In the genomic region with DNA sequence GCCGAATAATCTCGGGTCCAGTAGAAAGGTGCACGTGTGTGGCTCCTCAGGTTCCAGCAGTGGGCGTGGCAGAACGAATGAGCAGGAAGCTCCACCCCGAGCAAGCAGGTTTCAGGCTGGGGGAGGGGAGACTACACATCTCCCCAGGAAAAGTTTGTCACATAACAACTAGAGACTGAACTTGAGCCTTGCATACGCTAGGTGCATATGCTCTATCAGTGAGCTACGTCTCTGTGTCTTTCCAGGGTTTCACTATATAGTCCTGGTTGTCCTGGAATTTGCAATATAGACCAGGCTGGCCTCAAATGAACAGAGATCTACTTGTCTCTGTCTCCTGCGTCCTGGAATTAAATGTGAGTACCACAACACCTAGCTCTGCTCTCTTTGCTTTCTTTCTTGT, we compare ENCODE assay signal across 7 mouse cellular contexts. TPM values are rescaled to one million over a fixed set of nuclear protein-coding genes. Genes with fewer than 3 reads are reported as not detected.
DNase-seq lines count a peak whose midpoint lies in the region; ATAC-seq and TF ChIP-seq lines count a peak whose summit lies in the region.
"Not testable (repeated sequence)": the region's sequence is repeated elsewhere in the genome, so short reads cannot be mapped to it uniquely, and the experiment has no call there.

No protein-coding gene starts in this region.

- peak overlapping the region; percentile 41 for H3K4me2 ChIP-seq in embryonic facial prominence, embryonic 14.5 days (ENCODE audit: low read depth, low read length)
- H3K4me2 ChIP-seq in heart, embryonic 12.5 days, result peak overlapping the region; percentile 53
- peak overlapping the region; percentile 40 for H3K4me2 ChIP-seq in intestine, embryonic 15.5 days (replicated peaks)
- H3K4me2 ChIP-seq in liver, embryonic 14.5 days (ENCODE audit: low read depth), result peak overlapping the region; percentile 53

- not testable (repeated sequence) for H3K27ac ChIP-seq in embryonic facial prominence, embryonic 14.5 days (replicated peaks; ENCODE audit: low read depth, low read length); heart, embryonic 12.5 days (ENCODE audit: poor library complexity, severe bottlenecking); liver, embryonic 14.5 days
- H3K27ac ChIP-seq in intestine, embryonic 15.5 days, result 0 out of 2 replicates have a peak overlapping the region, but pooled peaks have one; percentile 40
- peak overlapping the region; percentile 48; the same call in 1 of the 2 replicates for H3K27ac ChIP-seq in limb, embryonic 10.5 days

- not testable (repeated sequence) for H3K27me3 ChIP-seq in embryonic facial prominence, embryonic 14.5 days (replicated peaks; ENCODE audit: control insufficient read depth, insufficient read depth, low read length); heart, embryonic 12.5 days (replicated peaks); intestine, embryonic 15.5 days (replicated peaks); limb, embryonic 10.5 days (ENCODE audit: low read depth, poor library complexity, severe bottlenecking); liver, embryonic 14.5 days (ENCODE audit: control insufficient read depth, insufficient read depth, low read length)

- not testable (repeated sequence) for H3K9ac ChIP-seq in embryonic facial prominence, embryonic 14.5 days (ENCODE audit: low read depth, low read length); heart, embryonic 12.5 days; intestine, embryonic 15.5 days; liver, embryonic 14.5 days (replicated peaks)

- not testable (repeated sequence) for TF ChIP-seq EP300 in liver, embryonic 14.5 days (IDR thresholded peaks at IDR 0.05; ENCODE audit: low read depth)

- H3K4me3 ChIP-seq in embryonic facial prominence, embryonic 14.5 days (ENCODE audit: low read depth, low read length), result peak overlapping the region; percentile 22
- H3K4me3 ChIP-seq in heart, embryonic 12.5 days, result peak overlapping the region; percentile 23
- H3K4me3 ChIP-seq in intestine, embryonic 15.5 days (replicated peaks), result not testable (repeated sequence)
- peak overlapping the region; percentile 30 for H3K4me3 ChIP-seq in limb, embryonic 10.5 days
- peak overlapping the region; percentile 26 to 50 for H3K4me3 ChIP-seq in liver, embryonic 14.5 days (ENCODE audit: insufficient read depth in 1 of 2, low read depth in 2 of 2, low read length in 2 of 2)

- 11% methylated on average over 5 of the region's 9 CpGs for WGBS in embryonic facial prominence, embryonic 14.5 days
- 13% methylated on average over 6 of the region's 9 CpGs for WGBS in heart, embryonic 12.5 days
- WGBS in intestine, embryonic 15.5 days, result 15% methylated on average over 6 of the region's 9 CpGs
- WGBS in limb, embryonic 10.5 days, result 13% methylated on average over 6 of the region's 9 CpGs
- 9% methylated on average over 4 of the region's 9 CpGs for WGBS in liver, embryonic 14.5 days (ENCODE audit: insufficient replicate concordance)

- H3K9me3 ChIP-seq in embryonic facial prominence, embryonic 14.5 days (ENCODE audit: control insufficient read depth, low read length); heart, embryonic 12.5 days (replicated peaks); intestine, embryonic 15.5 days; limb, embryonic 10.5 days (replicated peaks); liver, embryonic 14.5 days (ENCODE audit: control insufficient read depth, low read length): not testable (repeated sequence)

- not testable (repeated sequence) for TF ChIP-seq CTCF in liver, embryonic 14.5 days (IDR thresholded peaks at IDR 0.05; ENCODE audit: low read depth)

- not testable (repeated sequence) for H3K4me1 ChIP-seq in embryonic facial prominence, embryonic 14.5 days (ENCODE audit: control insufficient read depth, insufficient read depth, low read length); intestine, embryonic 15.5 days (replicated peaks)
- H3K4me1 ChIP-seq in heart, embryonic 12.5 days (replicated peaks), result peaks cover 21% of the 10 kb centered on the region
- H3K4me1 ChIP-seq in limb, embryonic 10.5 days, result peaks cover 17% of the 10 kb centered on the region
- peaks cover 18 to 20% of the 10 kb centered on the region in 2 experiments for H3K4me1 ChIP-seq in liver, embryonic 14.5 days (replicated peaks; ENCODE audit: control insufficient read depth in 2 of 2, insufficient read depth in 2 of 2, low read length in 1 of 2)

- peak; percentile 71 for DNase-seq in ZHBTc4 (ENCODE audit: low read depth, low spot score)
- DNase-seq in embryonic facial prominence, embryonic 14.5 days (ENCODE audit: low spot score); limb, embryonic 10.5 days (ENCODE audit: low spot score); liver, embryonic 14.5 days (ENCODE audit: low read depth in 3 of 3, low spot score in 3 of 3): not testable (repeated sequence)
- DNase-seq in naive thymus-derived CD4-positive, alpha-beta T cell, adult 2 months (ENCODE audit: low read depth), result peak; percentile 47

- ATAC-seq in embryonic facial prominence, embryonic 14.5 days (ENCODE audit: low read depth); heart, embryonic 12.5 days (ENCODE audit: insufficient number of reproducible peaks, low FRiP score): not testable (repeated sequence)
- 0 out of 2 replicates have a peak, but pooled peaks have one; percentile 13 for ATAC-seq in intestine, embryonic 15.5 days
- peak; percentile 25 for ATAC-seq in liver, embryonic 14.5 days (ENCODE audit: insufficient read depth)

- not testable (repeated sequence) for H3K36me3 ChIP-seq in embryonic facial prominence, embryonic 14.5 days (ENCODE audit: control insufficient read depth, insufficient read depth, low read length); heart, embryonic 12.5 days; intestine, embryonic 15.5 days; limb, embryonic 10.5 days; liver, embryonic 14.5 days (replicated peaks; ENCODE audit: control insufficient read depth, insufficient read depth, low read depth)

RNA-seq across cellular contexts. Expression of a gene that starts 6.1 kb away (rescaled TPM):
- polyA plus RNA-seq in embryonic facial prominence, embryonic 14.5 days (2014; fragmentation: Nextera tagmentation; extraction: Ambion mirVana), result 9.1 and 10.0 TPM in 2 replicates
- polyA plus RNA-seq in heart, embryonic 12.5 days (2016; fragmentation: Nextera tagmentation; extraction: Ambion mirVana), result 8.7 and 9.1 TPM in 2 replicates
- 16.1 and 16.3 TPM in 2 replicates for polyA plus RNA-seq in intestine, embryonic 15.5 days (2015; fragmentation: Nextera tagmentation; extraction: Ambion mirVana)
- polyA plus RNA-seq in limb, embryonic 10.5 days (2016; fragmentation: Nextera tagmentation; extraction: Ambion mirVana), result 4.7 and 6.9 TPM in 2 replicates
- polyA plus RNA-seq in liver, embryonic 14.5 days (2012; rRNA removed), result 4.1 and 5.0 TPM in 2 replicates
- 4.7 and 5.0 TPM in 2 replicates for polyA plus RNA-seq in liver, embryonic 14.5 days (2014; fragmentation: Nextera tagmentation; extraction: Ambion mirVana)

RNA-seq across cellular contexts. Expression of a gene that starts 11.7 kb away (rescaled TPM):
- polyA plus RNA-seq in embryonic facial prominence, embryonic 14.5 days (2014; fragmentation: Nextera tagmentation; extraction: Ambion mirVana), result 861 and 874 TPM in 2 replicates
- 1,356 and 1,406 TPM in 2 replicates for polyA plus RNA-seq in heart, embryonic 12.5 days (2016; fragmentation: Nextera tagmentation; extraction: Ambion mirVana)
- 1,094 and 1,127 TPM in 2 replicates for polyA plus RNA-seq in intestine, embryonic 15.5 days (2015; fragmentation: Nextera tagmentation; extraction: Ambion mirVana)
- polyA plus RNA-seq in limb, embryonic 10.5 days (2016; fragmentation: Nextera tagmentation; extraction: Ambion mirVana), result 831 and 927 TPM in 2 replicates
- polyA plus RNA-seq in liver, embryonic 14.5 days (2012; rRNA removed), result 266 and 292 TPM in 2 replicates
- polyA plus RNA-seq in liver, embryonic 14.5 days (2014; fragmentation: Nextera tagmentation; extraction: Ambion mirVana), result 418 and 420 TPM in 2 replicates

RNA-seq across cellular contexts. Expression of a gene that starts 22.9 kb away (rescaled TPM):
- 1.9 and 13.2 TPM in 2 replicates for polyA plus RNA-seq in embryonic facial prominence, embryonic 14.5 days (2014; fragmentation: Nextera tagmentation; extraction: Ambion mirVana)
- polyA plus RNA-seq in heart, embryonic 12.5 days (2016; fragmentation: Nextera tagmentation; extraction: Ambion mirVana), result 0.55 TPM in 1 of 2 replicates, not detected in the other
- 0.11 and 0.13 TPM in 2 replicates for polyA plus RNA-seq in intestine, embryonic 15.5 days (2015; fragmentation: Nextera tagmentation; extraction: Ambion mirVana)
- polyA plus RNA-seq in limb, embryonic 10.5 days (2016; fragmentation: Nextera tagmentation; extraction: Ambion mirVana), result 0.35 and 0.68 TPM in 2 replicates
- polyA plus RNA-seq in liver, embryonic 14.5 days (2012; rRNA removed), result 0.09 TPM in 1 of 2 replicates, not detected in the other
- polyA plus RNA-seq in liver, embryonic 14.5 days (2014; fragmentation: Nextera tagmentation; extraction: Ambion mirVana), result not detected in 2 replicates

RNA-seq across cellular contexts. Expression of a gene that starts 26.9 kb away (rescaled TPM):
- polyA plus RNA-seq in embryonic facial prominence, embryonic 14.5 days (2014; fragmentation: Nextera tagmentation; extraction: Ambion mirVana), result 110 and 131 TPM in 2 replicates
- 119 and 121 TPM in 2 replicates for polyA plus RNA-seq in heart, embryonic 12.5 days (2016; fragmentation: Nextera tagmentation; extraction: Ambion mirVana)
- polyA plus RNA-seq in intestine, embryonic 15.5 days (2015; fragmentation: Nextera tagmentation; extraction: Ambion mirVana), result 116 and 118 TPM in 2 replicates
- 200 and 209 TPM in 2 replicates for polyA plus RNA-seq in limb, embryonic 10.5 days (2016; fragmentation: Nextera tagmentation; extraction: Ambion mirVana)
- 24.4 and 27.6 TPM in 2 replicates for polyA plus RNA-seq in liver, embryonic 14.5 days (2012; rRNA removed)
- polyA plus RNA-seq in liver, embryonic 14.5 days (2014; fragmentation: Nextera tagmentation; extraction: Ambion mirVana), result 38.0 and 42.5 TPM in 2 replicates

RNA-seq across cellular contexts. Expression of a gene that starts 26.9 kb away (rescaled TPM):
- polyA plus RNA-seq in embryonic facial prominence, embryonic 14.5 days (2014; fragmentation: Nextera tagmentation; extraction: Ambion mirVana), result 107 and 131 TPM in 2 replicates
- polyA plus RNA-seq in heart, embryonic 12.5 days (2016; fragmentation: Nextera tagmentation; extraction: Ambion mirVana), result 105 and 121 TPM in 2 replicates
- 166 and 177 TPM in 2 replicates for polyA plus RNA-seq in intestine, embryonic 15.5 days (2015; fragmentation: Nextera tagmentation; extraction: Ambion mirVana)
- 243 and 250 TPM in 2 replicates for polyA plus RNA-seq in limb, embryonic 10.5 days (2016; fragmentation: Nextera tagmentation; extraction: Ambion mirVana)
- 147 and 165 TPM in 2 replicates for polyA plus RNA-seq in liver, embryonic 14.5 days (2012; rRNA removed)
- 205 and 206 TPM in 2 replicates for polyA plus RNA-seq in liver, embryonic 14.5 days (2014; fragmentation: Nextera tagmentation; extraction: Ambion mirVana)
